Mouse (Mus musculus): Measurements from ENCODE around the gene Elf2.

DNA sequence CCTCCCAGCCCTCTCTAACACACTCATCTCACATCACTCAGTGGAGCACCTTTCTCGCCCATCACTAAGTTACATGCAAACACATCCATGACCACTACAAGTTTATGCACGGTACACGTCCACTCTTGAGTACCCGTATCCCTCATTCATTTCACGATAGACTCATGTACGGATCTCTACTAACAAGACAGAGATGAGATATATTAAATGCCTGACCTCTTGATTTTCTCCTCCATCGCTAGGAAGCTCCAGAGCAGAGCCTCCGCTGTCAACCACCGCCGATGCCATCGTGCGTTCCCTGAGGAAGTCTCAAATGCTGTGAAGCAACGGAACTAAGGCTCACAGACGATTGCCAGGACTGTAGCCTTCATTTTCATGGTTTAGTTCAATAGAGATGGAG is 17.5 kb downstream of the Elf2 start:
- TF ChIP-seq MAFK (IDR thresholded peaks at IDR 0.05; ENCODE audit: borderline replicate concordance, low read depth, low read length) (no peak), E2F4 (IDR thresholded peaks at IDR 0.05; ENCODE audit: borderline replicate concordance, low read depth, low read length) (no peak), CTCF (IDR thresholded peaks at IDR 0.05 in 2 of 3, conservative IDR thresholded peaks at IDR 0.05 in 1 of 3; ENCODE audit: control insufficient read depth in 1 of 3, insufficient read depth in 1 of 3, low read depth in 2 of 3, low read length in 3 of 3, poor library complexity in 1 of 3, severe bottlenecking in 1 of 3) (no peak), ETS1 (IDR thresholded peaks at IDR 0.05; ENCODE audit: low read depth, low read length) (no peak), TBP (IDR thresholded peaks at IDR 0.05; ENCODE audit: low read depth, low read length) (no peak), EP300 (IDR thresholded peaks at IDR 0.05; ENCODE audit: low read depth in 1 of 2, low read length in 2 of 2) (no peak), POLR2A (IDR thresholded peaks at IDR 0.05; ENCODE audit: control insufficient read depth in 1 of 2, insufficient read depth in 1 of 2, low read depth in 1 of 2, low read length in 2 of 2, poor library complexity in 1 of 2) (no peak), MXI1 (IDR thresholded peaks at IDR 0.05; ENCODE audit: low read depth, low read length) (no peak), USF1 (IDR thresholded peaks at IDR 0.05; ENCODE audit: low read depth, low read length) (no peak)
